Mouse (Mus musculus): ENCODE measurements around the gene Armc3. TPM values are rescaled to one million over a fixed set of nuclear protein-coding genes. Genes with fewer than 3 reads are reported as not detected.

Armc3 gene
- total RNA-seq (2021) = not detected

GRCm38 (mm10) chr2:19198452-19199365 lies at the start of gene Armc3:
Armc3 (plus strand) TSS chr2:19199302.
- intact Hi-C loops (cut with DNase I) = no loop called here
- DNase-seq = peak; percentile 55 to 70

GRCm38 (mm10) chr2:19152687-19153086 lies 46.4 kb upstream of the Armc3 start:
- intact Hi-C loops (cut with DNase I) = no loop called here
- no peak for DNase-seq

- intact Hi-C loops (cut with DNase I) = loop anchor here (2.0 kb wide), 1 partner anchor 281 kb away; no protein-coding TSS in a partner anchor
- DNase-seq = peak; percentile 8 to 23
These were observed 42.9 kb upstream of the Armc3 start for GRCm38 (mm10) chr2:19156176-19156575.

- DNase-seq = no peak
- intact Hi-C loops (cut with DNase I) = no loop called here
These were observed 39.6 kb upstream of the Armc3 start for GRCm38 (mm10) chr2:19159539-19159938.

- intact Hi-C loops (cut with DNase I) = no loop called here
- peak in 1 of 2 experiments; percentile 5 for DNase-seq
These were observed 38.6 kb upstream of the Armc3 start for GRCm38 (mm10) chr2:19160368-19161114.

GRCm38 (mm10) chr2:19164234-19164633 lies 34.9 kb upstream of the Armc3 start:
- intact Hi-C loops (cut with DNase I) = no loop called here

GRCm38 (mm10) chr2:19176827-19177236 lies 22.3 kb upstream of the Armc3 start:
- DNase-seq = no peak
- intact Hi-C loops (cut with DNase I) = no loop called here

More at GRCm38 (mm10) chr2:19164234-19164633, 34.9 kb upstream of the Armc3 start:
- no peak for DNase-seq

- no peak for DNase-seq
- intact Hi-C loops (cut with DNase I) = no loop called here
These were observed 308 bp downstream of the Armc3 start for GRCm38 (mm10) chr2:19199366-19199853.

GRCm38 (mm10) chr2:19200112-19200511 lies 1.0 kb downstream of the Armc3 start:
- no peak for DNase-seq
- intact Hi-C loops (cut with DNase I) = no loop called here

GRCm38 (mm10) chr2:19201682-19202081 lies 2.6 kb downstream of the Armc3 start:
- DNase-seq = no peak
- intact Hi-C loops (cut with DNase I) = no loop called here

GRCm38 (mm10) chr2:19234305-19234704 lies 35.2 kb downstream of the Armc3 start:
- DNase-seq = no peak
- intact Hi-C loops (cut with DNase I) = no loop called here

- no peak for DNase-seq
- intact Hi-C loops (cut with DNase I) = no loop called here
These were observed 36.1 kb downstream of the Armc3 start for GRCm38 (mm10) chr2:19235193-19235592.

- no peak for DNase-seq
- intact Hi-C loops (cut with DNase I) = no loop called here
These were observed 36.5 kb downstream of the Armc3 start for GRCm38 (mm10) chr2:19235614-19236013.

GRCm38 (mm10) chr2:19238771-19239170 lies 39.7 kb downstream of the Armc3 start:
- intact Hi-C loops (cut with DNase I) = no loop called here
- DNase-seq = no peak

GRCm38 (mm10) chr2:19249611-19250010 lies 50.5 kb downstream of the Armc3 start:
- intact Hi-C loops (cut with DNase I) = no loop called here
- no peak for DNase-seq

GRCm38 (mm10) chr2:19255037-19255436 lies 55.9 kb downstream of the Armc3 start:
- no peak for DNase-seq
- intact Hi-C loops (cut with DNase I) = no loop called here

- intact Hi-C loops (cut with DNase I) = no loop called here
- DNase-seq = no peak
These were observed 58.2 kb downstream of the Armc3 start for GRCm38 (mm10) chr2:19257255-19257654.

GRCm38 (mm10) chr2:19260399-19260798 lies 61.3 kb downstream of the Armc3 start:
- intact Hi-C loops (cut with DNase I) = no loop called here
- DNase-seq = no peak

- DNase-seq = peak; percentile 8 to 10
- intact Hi-C loops (cut with DNase I) = no loop called here
These were observed 64.3 kb downstream of the Armc3 start for GRCm38 (mm10) chr2:19263375-19263774.

GRCm38 (mm10) chr2:19265834-19266233 lies 66.7 kb downstream of the Armc3 start:
- intact Hi-C loops (cut with DNase I) = no loop called here
- no peak for DNase-seq

GRCm38 (mm10) chr2:19267396-19267795 lies 68.3 kb downstream of the Armc3 start:
- intact Hi-C loops (cut with DNase I) = no loop called here

More at GRCm38 (mm10) chr2:19267396-19267795, 68.3 kb downstream of the Armc3 start:
- no peak for DNase-seq
